ENCODE assay signal across 10 mouse cellular contexts in the genomic region with DNA sequence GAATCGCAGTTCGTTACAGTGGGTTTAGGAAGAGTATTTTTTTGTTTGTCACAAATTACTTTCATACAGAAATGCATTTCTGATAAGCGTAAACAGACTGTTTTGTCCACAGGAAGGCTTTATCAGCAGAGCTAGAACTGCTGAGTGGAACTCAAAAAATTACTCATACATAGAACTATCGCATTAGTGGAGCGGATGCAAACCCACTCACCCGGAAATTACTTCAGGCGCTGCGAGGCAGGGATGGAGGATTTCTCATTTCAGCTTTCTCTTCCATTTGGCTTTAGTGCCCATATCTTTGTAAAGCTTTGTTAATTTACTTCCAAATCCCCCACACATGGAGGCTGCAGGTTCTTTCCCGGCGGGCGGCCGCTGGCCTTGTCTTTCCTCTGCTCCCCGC. TPM values are rescaled to one million over a fixed set of nuclear protein-coding genes. Genes with fewer than 3 reads are reported as not detected.
DNase-seq lines count a peak whose midpoint lies in the region; ATAC-seq and TF ChIP-seq lines count a peak whose summit lies in the region.
"Had no signal": no experiment of that assay in that cellular context is flagged by ENCODE, and none has a peak within 500 bp of the region (broad histone marks: within the 10 kb centered on the region; RNA-seq: fewer than 3 reads in every experiment).

No protein-coding gene starts in this region.

- no peak for TF ChIP-seq CTCF in gastrocnemius, adult 2 months (IDR thresholded peaks at IDR 0.05)

- H3K9me3 ChIP-seq in hindbrain, embryonic 16.5 days (ENCODE audit: control insufficient read depth, low read length) = no peaks in the 10 kb centered on the region
- H3K9me3 ChIP-seq in midbrain, embryonic 13.5 days = no peaks in the 10 kb centered on the region

- H3K9ac ChIP-seq in hindbrain, embryonic 16.5 days (ENCODE audit: low read depth, low read length) = no peak overlapping the region
- H3K9ac ChIP-seq in midbrain, embryonic 13.5 days (replicated peaks) = no peak overlapping the region

- H3K4me2 ChIP-seq in hindbrain, embryonic 16.5 days (ENCODE audit: low read length) = peak overlapping the region; percentile 43
- H3K4me2 ChIP-seq in midbrain, embryonic 13.5 days (replicated peaks) = peak overlapping the region; percentile 47

- intact Hi-C loops in gastrocnemius, adult 2 months (cut with DNase I) = no loop called here

- H3K27me3 ChIP-seq in hindbrain, embryonic 16.5 days (replicated peaks; ENCODE audit: control insufficient read depth, insufficient read depth, low read length) = no peaks in the 10 kb centered on the region
- 0 out of 2 replicates have a peak, but pooled peaks cover 2% of the 10 kb centered on the region for H3K27me3 ChIP-seq in midbrain, embryonic 13.5 days

- H3K36me3 ChIP-seq in hindbrain, embryonic 16.5 days (ENCODE audit: control insufficient read depth, insufficient read depth, low read length) = no peaks in the 10 kb centered on the region
- H3K36me3 ChIP-seq in midbrain, embryonic 13.5 days = no peaks in the 10 kb centered on the region

- H3K4me3 ChIP-seq in gastrocnemius, adult 2 months = peak overlapping the region; percentile 23; the same call in 1 of the 2 replicates
- H3K4me3 ChIP-seq in hindbrain, embryonic 16.5 days (ENCODE audit: low read length) = peak overlapping the region; percentile 2
- H3K4me3 ChIP-seq in midbrain, embryonic 13.5 days (replicated peaks) = peak overlapping the region; percentile 24

- no peak for DNase-seq in gastrocnemius, adult 2 months
- no peak for DNase-seq in gastrocnemius, adult 18-20 months (ENCODE audit: low spot score)
- DNase-seq in embryo, embryonic 10.5 days (ENCODE audit: low spot score) = peak; percentile 45
- no peak for DNase-seq in gastrocnemius, adult 8-10 months (ENCODE audit: low spot score in 2 of 2)
- no peak for DNase-seq in layer of hippocampus, adult 18-20 months (ENCODE audit: low spot score in 2 of 2)
- no peak for DNase-seq in thymus, postnatal 36 days
- DNase-seq: lung, postnatal 14 days; spleen, adult 18-20 months had no signal

- no peak for ATAC-seq in hindbrain, embryonic 16.5 days
- ATAC-seq in midbrain, embryonic 13.5 days = 0 out of 2 replicates have a peak, but pooled peaks have one; percentile 17

- H3K4me1 ChIP-seq in hindbrain, embryonic 16.5 days (ENCODE audit: control insufficient read depth, insufficient read depth, low read depth, low read length) = peaks cover 2% of the 10 kb centered on the region; the same call in 1 of the 2 replicates
- H3K4me1 ChIP-seq in midbrain, embryonic 13.5 days (replicated peaks) = peaks cover 10% of the 10 kb centered on the region; the same call in 1 of the 2 replicates

- H3K27ac ChIP-seq in gastrocnemius, adult 2 months = no peak overlapping the region
- no peak overlapping the region for H3K27ac ChIP-seq in hindbrain, embryonic 16.5 days (ENCODE audit: low read depth, low read length)
- no peak overlapping the region for H3K27ac ChIP-seq in midbrain, embryonic 13.5 days

- 21% methylated on average over 13 of the region's 13 CpGs for WGBS in hindbrain, embryonic 16.5 days
- WGBS in midbrain, embryonic 13.5 days = 12% methylated on average over 13 of the region's 13 CpGs

RNA-seq across cellular contexts. Expression of gene Npy, which starts 14.4 kb away (rescaled TPM):
- not detected for total RNA-seq in gastrocnemius, adult 2 months (2021)
- total RNA-seq in gastrocnemius, adult 18-20 months (2021) = not detected
- 161 and 167 TPM in 2 replicates for polyA plus RNA-seq in hindbrain, embryonic 16.5 days (2015; fragmentation: Nextera tagmentation; extraction: Ambion mirVana)
- 56.1 and 59.7 TPM in 2 replicates for polyA plus RNA-seq in midbrain, embryonic 13.5 days (2015; fragmentation: Nextera tagmentation; extraction: Ambion mirVana)
- under 1 TPM in 1 of 4 experiments, not detected in 3; 0.82 TPM for total RNA-seq in gastrocnemius, adult 8-10 months (2022)
- total RNA-seq in layer of hippocampus, adult 18-20 months (2021) = 100 to 1,000 TPM; 118 to 151 TPM

Comparison
In these comparisons a context has a peak if more than half of its experiments do, and no peak if none do; other contexts are left out.
1. RNA of gene Npy, which starts 14.4 kb away (total RNA-seq): 118 to 151 TPM in layer of hippocampus, adult 18-20 months; not detected in gastrocnemius, adult 2 months, not detected in gastrocnemius, adult 18-20 months and 0.82 TPM in gastrocnemius, adult 8-10 months; every median in the first group is over 10 times any median in the second.
2. Peak in every context shown above with its lines, with median percentiles within 50 percentile points of each other: H3K4me3 ChIP-seq.